26 mouse cellular contexts compared by ENCODE assay signal in the genomic region with DNA sequence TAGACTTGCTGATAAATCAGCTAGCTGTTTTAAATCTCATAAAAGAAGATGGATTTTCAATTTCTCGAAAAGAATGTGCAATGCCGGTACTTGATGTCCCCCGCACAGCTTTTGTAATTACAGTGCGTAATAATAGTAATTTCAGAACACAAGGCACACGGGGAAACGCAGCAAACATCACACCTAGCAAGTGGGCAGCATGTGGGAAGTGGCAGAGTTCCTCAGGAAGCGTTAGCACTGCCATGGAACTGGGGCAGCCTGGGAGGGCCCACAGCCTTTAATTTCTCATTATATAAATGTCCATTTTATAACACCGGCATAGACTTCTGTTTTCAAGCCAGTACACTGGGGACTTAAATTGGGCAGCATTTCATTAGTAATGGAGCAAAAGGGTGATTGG. TPM values are rescaled to one million over a fixed set of nuclear protein-coding genes. Genes with fewer than 3 reads are reported as not detected.
DNase-seq lines count a peak whose midpoint lies in the region; ATAC-seq and TF ChIP-seq lines count a peak whose summit lies in the region.
"Had no signal": no experiment of that assay in that cellular context is flagged by ENCODE, and none has a peak within 500 bp of the region (broad histone marks: within the 10 kb centered on the region; RNA-seq: fewer than 3 reads in every experiment).

No protein-coding gene starts in this region.

- ATAC-seq in hindbrain, embryonic 13.5 days (ENCODE audit: low FRiP score), result 0 out of 2 replicates have a peak, but pooled peaks have one; percentile 33
- ATAC-seq: CD4-positive, CD25-positive, alpha-beta regulatory T cell, adult 4 months; forebrain, embryonic 16.5 days; Patski had no signal

- intact Hi-C loops in left cerebral cortex, adult 2 months (cut with DNase I), result no loop called here
- intact Hi-C loops in left cerebral cortex, postnatal 10 days (cut with DNase I), result no loop called here

- no peak for TF ChIP-seq CTCF in left cerebral cortex, adult 2 months (IDR thresholded peaks at IDR 0.05)
- TF ChIP-seq CTCF in olfactory bulb, adult 2 months (IDR thresholded peaks at IDR 0.05; ENCODE audit: insufficient read depth, low read depth, low read length), result no peak

- in situ Hi-C loops in ES-E14 (cut with MboI; ENCODE audit: low sequenced_read_pairs in 2 of 2, unreplicated experiment in 2 of 2), result no loop called here

- peaks cover 36% of the 10 kb centered on the region for H3K4me1 ChIP-seq in hindbrain, embryonic 13.5 days (replicated peaks)
- peaks cover 17% of the 10 kb centered on the region for H3K4me1 ChIP-seq in hindbrain, embryonic 10.5 days (replicated peaks)
- peaks cover 0 to 25% of the 10 kb centered on the region in 2 experiments; a peak in 2 of 4 replicates for H3K4me1 ChIP-seq in ES-E14 (ENCODE audit: control insufficient read depth in 2 of 2, insufficient read depth in 2 of 2, low read length in 2 of 2, poor library complexity in 1 of 2)
- peaks cover 8% of the 10 kb centered on the region for H3K4me1 ChIP-seq in olfactory bulb, adult 2 months (ENCODE audit: control insufficient read depth, insufficient read depth, low read length)
- H3K4me1 ChIP-seq: heart, embryonic 15.5 days; neural tube, embryonic 12.5 days; stomach, embryonic 15.5 days had no signal

- no peaks in the 10 kb centered on the region for H3K36me3 ChIP-seq in hindbrain, embryonic 13.5 days
- no peaks in the 10 kb centered on the region for H3K36me3 ChIP-seq in hindbrain, embryonic 10.5 days
- no peaks in the 10 kb centered on the region; the same call in 1 of the 2 replicates for H3K36me3 ChIP-seq in ES-E14 (ENCODE audit: control insufficient read depth, insufficient read depth, low read length, poor library complexity, severe bottlenecking)
- H3K36me3 ChIP-seq: forebrain, embryonic 10.5 days; G1E; heart, embryonic 15.5 days; neural tube, embryonic 12.5 days; stomach, embryonic 15.5 days had no signal

- H3K4me3 ChIP-seq in hindbrain, embryonic 13.5 days, result no peak overlapping the region
- no peak overlapping the region for H3K4me3 ChIP-seq in hindbrain, embryonic 10.5 days
- no peak overlapping the region for H3K4me3 ChIP-seq in left cerebral cortex, adult 2 months
- no peak overlapping the region for H3K4me3 ChIP-seq in ES-E14 (ENCODE audit: insufficient read depth in 1 of 2, low read depth in 1 of 2, low read length in 2 of 2, poor library complexity in 1 of 2, severe bottlenecking in 1 of 2)
- H3K4me3 ChIP-seq in olfactory bulb, adult 2 months (ENCODE audit: insufficient read depth, low read depth, low read length), result no peak overlapping the region
- H3K4me3 ChIP-seq: forebrain, embryonic 10.5 days; gastrocnemius, adult 2 months; heart, embryonic 15.5 days; neural tube, embryonic 12.5 days; stomach, embryonic 15.5 days had no signal

- H3K9ac ChIP-seq in hindbrain, embryonic 13.5 days, result no peak overlapping the region
- H3K9ac ChIP-seq in ES-E14 (ENCODE audit: insufficient read depth, low read depth, low read length, poor library complexity, severe bottlenecking), result no peak overlapping the region
- H3K9ac ChIP-seq: heart, embryonic 15.5 days; neural tube, embryonic 12.5 days; stomach, embryonic 15.5 days had no signal

- TF ChIP-seq POLR2A in olfactory bulb, adult 2 months (IDR thresholded peaks at IDR 0.05; ENCODE audit: insufficient read depth, low read depth, low read length), result no peak

- no peak for DNase-seq in hindbrain, embryonic 10.5 days (ENCODE audit: low spot score)
- DNase-seq in left cerebral cortex, adult 2 months (ENCODE audit: extremely low spot score in 1 of 2, low spot score in 2 of 2), result no peak
- no peak for DNase-seq in left cerebral cortex, postnatal 10 days (ENCODE audit: extremely low spot score in 1 of 2, low spot score in 2 of 2)
- DNase-seq in ES-E14 (ENCODE audit: low read depth, low spot score), result no peak
- DNase-seq in c-Kit-positive CD71-positive TER-119-positive erythroid progenitor cells, embryonic 14.5 days (ENCODE audit: low spot score), result no peak
- DNase-seq: adrenal gland, postnatal 36 days; cerebellum, adult 11-12 months; cerebellum, postnatal 10 days; gastrocnemius, adult 2 months; heart, postnatal 36 days; kidney, adult 11 months; lung, postnatal 4 days; midbrain, embryonic 14.5 days; thymus, adult 2 months; thymus, postnatal 4 days had no signal

- no peak overlapping the region for H3K4me2 ChIP-seq in hindbrain, embryonic 13.5 days
- H3K4me2 ChIP-seq: heart, embryonic 15.5 days; neural tube, embryonic 12.5 days; stomach, embryonic 15.5 days had no signal

- no peaks in the 10 kb centered on the region for H3K9me3 ChIP-seq in hindbrain, embryonic 13.5 days
- no peaks in the 10 kb centered on the region for H3K9me3 ChIP-seq in hindbrain, embryonic 10.5 days
- H3K9me3 ChIP-seq in ES-E14 (ENCODE audit: control insufficient read depth, insufficient read depth, low read depth, low read length), result no peaks in the 10 kb centered on the region
- H3K9me3 ChIP-seq: forebrain, embryonic 10.5 days; G1E; heart, embryonic 15.5 days; neural tube, embryonic 12.5 days; stomach, embryonic 15.5 days had no signal

- no peak overlapping the region for H3K27ac ChIP-seq in hindbrain, embryonic 13.5 days
- no peak overlapping the region for H3K27ac ChIP-seq in hindbrain, embryonic 10.5 days
- peak overlapping the region; percentile 50 for H3K27ac ChIP-seq in left cerebral cortex, adult 2 months
- H3K27ac ChIP-seq in ES-E14 (ENCODE audit: insufficient read depth, low read depth, low read length, poor library complexity, severe bottlenecking), result peak overlapping the region; percentile 88; the same call in 1 of the 2 replicates
- peak overlapping the region; percentile 52; the same call in 1 of the 2 replicates for H3K27ac ChIP-seq in olfactory bulb, adult 2 months (ENCODE audit: insufficient read depth, low read depth, low read length)
- H3K27ac ChIP-seq: forebrain, embryonic 10.5 days; gastrocnemius, adult 2 months; heart, embryonic 15.5 days; kidney, postnatal 0 days; neural tube, embryonic 12.5 days; stomach, embryonic 15.5 days had no signal

- WGBS in hindbrain, embryonic 13.5 days, result 78% methylated on average over 8 of the region's 8 CpGs
- 91% methylated on average over 8 of the region's 8 CpGs for WGBS in hindbrain, embryonic 10.5 days
- WGBS in olfactory bulb, adult 2 months, result 35% methylated on average over 8 of the region's 8 CpGs

- no peaks in the 10 kb centered on the region for H3K27me3 ChIP-seq in hindbrain, embryonic 13.5 days
- no peaks in the 10 kb centered on the region for H3K27me3 ChIP-seq in hindbrain, embryonic 10.5 days (ENCODE audit: insufficient read depth, poor library complexity, severe bottlenecking)
- H3K27me3 ChIP-seq: heart, embryonic 15.5 days; neural tube, embryonic 12.5 days; Patski; stomach, embryonic 15.5 days had no signal

TF ChIP-seq in ES-E14, 5 proteins besides CTCF, POLR2A, EP300 and RAD21:
- TF ChIP-seq MAFK (IDR thresholded peaks at IDR 0.05; ENCODE audit: insufficient read depth, low read depth, low read length) (no peak), ZC3H11A (IDR thresholded peaks at IDR 0.05; ENCODE audit: borderline replicate concordance, low read depth, low read length) (no peak), HCFC1 (IDR thresholded peaks at IDR 0.05; ENCODE audit: borderline replicate concordance, insufficient read depth, low read length) (no peak), CHD2 (IDR thresholded peaks at IDR 0.05; ENCODE audit: low read depth, low read length) (no peak), ZNF384 (IDR thresholded peaks at IDR 0.05; ENCODE audit: low read depth, low read length) (no peak)

RNA-seq across cellular contexts. Expression of a gene that starts 27.1 kb away (rescaled TPM):
- polyA plus RNA-seq in hindbrain, embryonic 13.5 days (2015; fragmentation: Nextera tagmentation; extraction: Ambion mirVana), result 1.7 and 2.4 TPM in 2 replicates
- 1.2 and 1.6 TPM in 2 replicates for polyA plus RNA-seq in hindbrain, embryonic 10.5 days (2016; fragmentation: Nextera tagmentation; extraction: Ambion mirVana)
- 10 to 100 TPM; 53.3 to 56.4 TPM for total RNA-seq in left cerebral cortex, adult 2 months (2021)
- 10 to 100 TPM; 38.5 to 41.8 TPM for total RNA-seq in left cerebral cortex, postnatal 10 days (2021)
- total RNA-seq in ES-E14 (2012; rRNA removed), result 7.0 and 9.1 TPM in 2 replicates
- polyA plus RNA-seq in olfactory bulb, adult 2 months (2012; ENCODE audit: insufficient read depth, insufficient read length, low replicate concordance, missing spikeins), result not detected in 2 replicates
- polyA plus RNA-seq: CD4-positive, CD25-positive, alpha-beta regulatory T cell, adult 4 months; G1E had no signal

Comparison
In these comparisons a context has a peak if more than half of its experiments do, and no peak if none do; other contexts are left out.
1. H3K27ac ChIP-seq: peak in left cerebral cortex, adult 2 months (single experiment), ES-E14 (single experiment) and olfactory bulb, adult 2 months (single experiment); none in hindbrain, embryonic 13.5 days (single experiment) and hindbrain, embryonic 10.5 days (single experiment).